Mouse (Mus musculus): ENCODE results near the gene Nop56. TPM values are rescaled to one million over a fixed set of nuclear protein-coding genes. Genes with fewer than 3 reads are reported as not detected.

The Nop56 gene
- total RNA-seq, 2 experiments from 2014 or later: 37.1 to 37.4 TPM

DNA sequence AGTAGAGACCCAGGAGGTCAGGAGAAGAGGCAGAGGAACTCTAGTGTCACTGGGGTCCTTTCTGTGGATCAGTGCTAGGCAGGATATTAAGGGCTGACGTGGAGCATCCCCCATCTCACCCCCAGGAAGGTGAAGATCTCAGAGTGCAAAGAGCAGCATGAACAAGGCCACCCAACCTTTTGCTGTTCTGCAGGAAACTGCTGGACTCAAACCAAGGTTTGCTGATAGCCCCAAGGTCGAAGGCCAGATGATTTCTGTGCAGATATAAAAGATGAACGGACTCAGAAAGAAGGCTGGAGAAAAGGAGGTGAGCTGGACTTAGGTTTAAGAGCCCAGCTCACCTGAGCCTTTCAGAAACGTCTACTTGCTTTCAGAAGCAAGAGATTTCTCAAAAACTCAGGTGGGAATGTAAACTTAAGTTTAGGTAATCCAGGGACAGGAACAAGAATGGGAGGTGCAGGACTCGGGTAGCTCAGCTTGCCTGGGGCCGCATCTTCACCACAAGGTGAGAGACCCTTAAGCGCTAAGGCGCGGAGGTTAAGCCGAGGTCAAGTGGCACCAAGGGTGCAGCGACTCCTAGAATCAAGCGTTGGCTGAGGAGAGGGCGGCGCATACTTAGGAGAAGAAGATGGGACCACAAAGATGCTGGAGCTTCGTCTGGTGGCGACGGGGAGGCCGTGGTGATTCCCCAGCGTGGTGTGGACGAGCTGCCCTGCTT, 20.1 kb downstream of the Nop56 start:
- no peak for DNase-seq
- intact Hi-C loops (cut with DNase I; ENCODE audit: low total_unique reads): loop anchor here (5.0 kb wide), 1 partner anchor 118 kb away; no protein-coding TSS in a partner anchor

DNA sequence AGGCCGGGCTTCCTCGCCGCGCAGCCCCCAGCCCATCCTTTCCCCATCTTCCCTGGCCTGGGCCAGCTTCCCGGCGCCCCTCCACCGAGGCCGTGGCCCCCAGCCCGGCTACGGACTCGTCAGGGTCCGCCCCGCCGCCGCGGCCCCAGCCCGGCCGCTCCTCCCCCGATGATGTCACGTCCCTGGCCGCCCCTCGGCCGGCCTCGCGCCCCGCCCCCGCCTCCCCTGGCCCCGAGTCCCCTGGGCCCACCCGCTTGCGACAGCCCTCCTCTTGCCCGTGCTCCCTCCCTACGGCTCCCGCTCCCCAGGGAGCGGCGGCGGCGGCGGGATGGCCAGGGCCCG, 20.7 kb downstream of the Nop56 start, which contains the start of gene Ebf4:
Gene Ebf4 (plus strand): TSS at position 234 of the 342 bp plus-strand sequence.
- peak; percentile 45 for DNase-seq
- intact Hi-C loops (cut with DNase I; ENCODE audit: low total_unique reads): loop anchor here (5.0 kb wide), 2 partner anchors 67 to 117 kb away; no protein-coding TSS in a partner anchor

DNA sequence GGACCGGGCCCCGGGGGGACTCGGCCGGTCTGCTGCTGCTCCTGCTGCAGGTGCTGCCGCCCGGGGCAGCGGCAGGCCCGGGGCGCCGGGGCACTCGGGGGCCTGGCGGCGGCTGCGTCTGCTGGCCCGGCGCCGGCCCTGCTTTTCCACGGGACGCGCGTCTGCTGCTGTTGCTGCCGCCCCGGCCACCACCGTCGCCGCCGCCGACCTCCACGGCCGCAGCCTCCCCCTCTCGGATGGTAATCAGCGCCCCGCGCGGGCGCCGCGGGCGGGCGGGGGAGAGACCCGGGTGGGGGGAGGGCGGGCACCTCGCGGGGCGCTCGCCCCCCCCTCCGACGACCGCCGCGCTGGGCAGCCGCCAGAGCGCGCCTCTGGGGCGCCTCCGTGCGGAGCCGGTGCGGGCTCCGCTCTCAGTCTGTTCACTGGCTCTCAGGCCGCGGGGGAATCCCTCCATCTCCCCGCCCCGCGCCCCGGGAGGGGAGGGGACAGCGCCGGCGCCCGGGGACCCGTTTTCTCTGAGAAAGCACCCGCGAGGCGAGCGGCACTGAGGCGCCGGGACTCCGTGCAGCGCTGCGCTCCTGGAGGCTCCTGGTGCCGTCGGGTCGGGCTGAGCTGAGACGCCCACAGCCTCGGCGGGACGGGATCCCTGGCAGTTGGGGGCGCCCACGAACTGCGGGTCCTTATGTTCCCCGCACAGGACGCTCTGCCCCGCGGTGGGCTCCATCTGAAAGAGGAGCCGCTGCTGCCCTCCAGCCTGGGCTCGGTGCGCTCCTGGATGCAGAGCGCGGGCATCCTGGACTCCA, 21.3 kb downstream of the Nop56 start:
- intact Hi-C loops (cut with DNase I; ENCODE audit: low total_unique reads): loop anchor here (5.0 kb wide), 1 partner anchor 67 kb away; no protein-coding TSS in a partner anchor
- DNase-seq: peak; percentile 51

DNA sequence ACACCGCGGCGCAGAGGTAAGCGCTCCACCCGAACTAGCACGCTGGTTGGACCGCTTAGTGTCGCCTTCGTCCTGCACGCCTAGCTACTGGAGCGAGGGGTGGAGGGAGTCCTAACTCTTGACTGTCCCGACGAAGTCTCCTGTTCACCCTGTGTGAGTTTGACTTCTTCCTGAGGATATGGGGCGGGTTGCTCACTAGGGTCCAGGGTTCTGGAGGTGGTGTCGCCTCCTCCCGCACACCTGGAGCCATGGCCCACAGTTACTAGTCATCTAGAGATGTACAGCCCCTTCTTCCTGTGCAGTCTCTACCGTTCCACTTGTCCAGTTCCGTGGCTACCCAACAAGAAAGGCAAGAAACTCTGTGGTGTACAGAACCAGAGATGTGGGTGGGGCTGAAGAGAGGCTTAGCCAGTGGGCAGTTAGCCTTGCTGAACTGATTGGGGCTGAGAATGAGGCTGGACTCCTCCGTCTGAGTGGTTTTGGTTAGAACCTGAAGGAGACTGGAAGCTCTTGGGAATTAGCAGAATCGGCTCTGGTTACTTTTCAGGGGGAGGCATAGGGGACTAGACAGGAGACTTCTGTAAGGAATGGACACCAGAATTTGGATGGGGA, 22.0 kb downstream of the Nop56 start:
- DNase-seq: no peak
- intact Hi-C loops (cut with DNase I; ENCODE audit: low total_unique reads): loop anchor here (5.0 kb wide), 1 partner anchor 66 kb away; no protein-coding TSS in a partner anchor

DNA sequence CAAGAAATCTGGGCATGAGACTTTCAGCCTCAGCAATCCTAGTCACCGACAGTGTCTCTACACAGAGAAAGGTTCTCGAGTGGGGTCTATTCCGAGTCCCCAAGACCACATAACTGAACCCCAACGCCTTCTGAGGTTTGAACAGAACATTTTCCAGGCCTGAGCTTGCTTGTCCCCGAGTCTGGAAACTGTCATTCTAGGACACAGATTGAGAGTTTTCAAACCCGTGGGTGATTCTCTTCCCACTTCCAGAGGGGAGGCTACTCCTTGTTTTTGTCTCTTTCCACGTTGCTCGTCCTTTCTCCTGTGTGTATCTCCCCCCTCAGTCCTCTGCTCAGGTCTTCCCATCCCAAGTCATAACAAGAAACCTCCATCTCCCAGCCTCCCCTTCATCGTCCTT, 23.4 kb downstream of the Nop56 start:
- no peak for DNase-seq
- intact Hi-C loops (cut with DNase I; ENCODE audit: low total_unique reads): loop anchor here (5.0 kb wide), 1 partner anchor 65 kb away; no protein-coding TSS in a partner anchor

DNA sequence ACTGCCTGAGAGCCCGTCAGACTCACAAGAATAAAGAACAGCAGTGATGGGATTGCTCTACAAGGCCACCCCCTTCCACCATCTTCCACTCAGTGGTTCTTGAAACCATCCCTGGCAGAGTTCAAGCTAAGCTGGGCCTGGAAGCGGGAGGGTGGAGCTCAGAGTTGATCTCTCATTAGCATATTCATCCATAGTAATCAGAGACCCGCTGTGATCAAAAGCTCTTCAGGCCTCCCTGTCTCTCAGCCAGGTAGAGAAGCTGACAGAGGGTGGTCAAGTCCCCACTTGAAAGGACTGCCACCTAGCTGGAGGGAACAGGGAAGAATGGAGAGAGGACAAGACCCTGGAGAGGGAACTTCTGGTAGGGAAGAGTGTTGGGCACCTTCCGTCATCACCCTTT, 28.8 kb downstream of the Nop56 start:
- DNase-seq: no peak
- intact Hi-C loops (cut with DNase I; ENCODE audit: low total_unique reads): no loop called here

DNA sequence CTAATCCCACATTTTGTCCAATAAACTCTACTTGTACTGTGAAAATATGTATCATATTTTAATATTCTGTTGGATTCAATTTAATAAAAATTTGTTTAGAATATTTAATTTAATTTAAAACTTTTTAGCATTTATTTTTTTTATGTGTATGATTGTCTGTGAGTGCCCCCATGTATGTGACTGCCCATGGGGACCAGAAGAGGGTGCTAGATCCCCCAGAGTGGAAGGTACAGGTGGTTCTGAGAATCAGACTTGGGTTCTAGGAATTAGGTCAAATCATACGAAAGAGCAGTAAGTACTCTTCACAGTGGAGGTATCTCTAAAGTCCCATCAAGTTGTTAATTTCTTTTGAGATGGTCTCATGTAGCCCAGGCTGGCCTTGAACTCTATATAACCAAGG, 52.8 kb downstream of the Nop56 start:
- no peak for DNase-seq
- intact Hi-C loops (cut with DNase I; ENCODE audit: low total_unique reads): no loop called here

Other genes with a start within 250 kb of the Nop56 start
- gene Tgm6, start 162.0 kb upstream of the Nop56 start, total RNA-seq (2021): not detected
- 100 to 1,000 TPM; 122 to 127 TPM for gene Snrpb, start 95.0 kb upstream of the Nop56 start, total RNA-seq (2021)
- gene Tmc2, start 79.2 kb upstream of the Nop56 start, total RNA-seq (2021): not detected
- 100 to 1,000 TPM; 402 to 460 TPM for gene Idh3b, start 10.1 kb downstream of the Nop56 start, total RNA-seq (2021)
- under 1 TPM; 0.66 to 0.73 TPM for gene Ebf4, start 20.7 kb downstream of the Nop56 start, total RNA-seq (2021)
- 10 to 100 TPM in 1 of 2 experiments, 1 to 10 TPM in 1; 7.6 to 10.2 TPM for gene Cpxm1, start 123.1 kb downstream of the Nop56 start, total RNA-seq (2021)
- not detected for gene Gm28372, start 130.8 kb downstream of the Nop56 start, total RNA-seq (2021)
- gene 1700020A23Rik, start 130.8 kb downstream of the Nop56 start, total RNA-seq (2021): not detected
- not detected for gene Tmem239, start 132.0 kb downstream of the Nop56 start, total RNA-seq (2021)
- 10 to 100 TPM; 17.2 to 17.3 TPM for gene Vps16, start 149.9 kb downstream of the Nop56 start, total RNA-seq (2021)
- gene Pced1a, start 150.3 kb downstream of the Nop56 start, total RNA-seq (2021): 1 to 10 TPM; 3.2 to 4.5 TPM
- 10 to 100 TPM; 28.6 to 33.0 TPM for gene Ptpra, start 175.8 kb downstream of the Nop56 start, total RNA-seq (2021)

All from gastrocnemius, postnatal 14 days (tissue).